Mouse (Mus musculus): Measurements from ENCODE around the gene Zfp160. TPM values are rescaled to one million over a fixed set of nuclear protein-coding genes. Genes with fewer than 3 reads are reported as not detected.

Gene Zfp160
- total RNA-seq, 4 experiments from 2014 or later, result 20.2 to 20.9 (median 20.8) TPM

Other genes starting within 250 kb of the Zfp160 start
- not detected for gene Vmn1r228, start 222.7 kb upstream of the Zfp160 start, total RNA-seq (2022)
- gene Vmn1r229, start 197.3 kb upstream of the Zfp160 start, total RNA-seq (2022), result under 1 TPM; 0.02 to 0.07 (median 0.06) TPM
- not detected for gene Vmn1r230, start 168.5 kb upstream of the Zfp160 start, total RNA-seq (2022)
- not detected for gene Vmn1r231, start 103.8 kb upstream of the Zfp160 start, total RNA-seq (2022)
- under 1 TPM in 1 of 4 experiments, not detected in 3; 0.22 TPM for gene Vmn1r232, start 89.2 kb upstream of the Zfp160 start, total RNA-seq (2022)
- 100 to 1,000 TPM; 521 to 550 (median 536) TPM for gene Ppp2r1a, start 63.6 kb upstream of the Zfp160 start, total RNA-seq (2022)
- gene Vmn1r233, start 12.4 kb upstream of the Zfp160 start, total RNA-seq (2022), result not detected
- not detected for gene Vmn1r234, start 217.2 kb downstream of the Zfp160 start, total RNA-seq (2022)
- not detected for gene Vmn1r235, start 247.5 kb downstream of the Zfp160 start, total RNA-seq (2022)

All from left cerebral cortex, adult 8-10 months (tissue).